Mouse (Mus musculus) heart, adult 18-20 months (tissue): ENCODE measurements around the gene Gm14322. TPM values are rescaled to one million over a fixed set of nuclear protein-coding genes. Genes with fewer than 3 reads are reported as not detected.
"Not testable (repeated sequence)": the region's sequence is repeated elsewhere in the genome, so short reads cannot be mapped to it uniquely, and the experiment has no call there.

Experiments used
- DNase-seq, 2 experiments: peaks; one replicate each; pipeline ENCODE4 v3.0.0; 2021 to 2022; ENCODE audit warnings: mixed read lengths in 1 of 2
- long read RNA-seq, 2 experiments: library from polyadenylated mRNA; stranded (forward); transcript quantifications; one replicate each; pipeline ENCODE4 v2.0.0; 2021
- total RNA-seq, 2 experiments: library from RNA; stranded (reverse); gene quantifications; 2 replicates each; pipeline ENCODE4 v1.2.3; 2021

The Gm14322 gene
- total RNA-seq, result 10 to 100 TPM; 17.0 to 20.9 TPM
- long read RNA-seq, experiment 1, transcript Gm14322-203 (6 exons, 744 nt), result major isoform, 8 of 24 reads
- long read RNA-seq, experiment 1, partial matches to known transcripts, result 1 of 24 reads
- long read RNA-seq, experiment 1, other reads (novel, unspliced or antisense), result 15 of 24 reads
- long read RNA-seq, experiment 2, partial matches to known transcripts, result 0 of 11 reads
- long read RNA-seq, experiment 2, other reads (novel, unspliced or antisense), result 10 of 11 reads

DNA sequence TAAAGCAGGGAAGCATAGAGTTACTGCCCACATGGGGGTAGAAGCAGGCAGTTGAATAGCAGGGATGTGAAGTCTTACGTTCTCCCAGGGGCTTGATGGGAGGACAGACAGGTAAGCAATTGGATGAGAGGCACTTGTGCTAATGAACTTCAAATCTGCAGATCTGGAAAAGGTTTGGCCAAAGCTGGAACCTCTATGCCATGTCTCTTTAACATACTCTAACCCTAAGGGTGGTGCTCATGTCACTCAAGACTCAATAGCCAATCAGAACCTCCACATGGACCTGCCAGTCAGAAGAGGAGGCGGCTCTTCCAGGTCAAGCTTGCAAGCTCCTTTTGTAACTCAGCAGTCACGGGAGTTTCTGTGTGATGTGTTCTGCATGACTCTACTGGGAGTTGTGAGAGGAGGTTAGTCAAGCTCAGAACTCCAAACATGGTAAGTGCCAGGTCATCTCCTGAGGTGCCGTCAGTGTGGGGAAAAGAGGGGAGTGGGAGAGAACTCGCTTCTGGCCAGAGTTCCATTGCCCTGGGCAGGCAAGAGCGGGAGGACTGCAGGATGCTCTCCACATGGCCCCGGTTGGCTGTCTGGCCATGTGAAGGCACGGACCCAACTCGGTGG is at the start of gene Gm14322:
Gene Gm14322, plus strand, starts transcription at position 348 of the 618 bp plus-strand sequence.
- DNase-seq, result peak; percentile 69 to 79

DNA sequence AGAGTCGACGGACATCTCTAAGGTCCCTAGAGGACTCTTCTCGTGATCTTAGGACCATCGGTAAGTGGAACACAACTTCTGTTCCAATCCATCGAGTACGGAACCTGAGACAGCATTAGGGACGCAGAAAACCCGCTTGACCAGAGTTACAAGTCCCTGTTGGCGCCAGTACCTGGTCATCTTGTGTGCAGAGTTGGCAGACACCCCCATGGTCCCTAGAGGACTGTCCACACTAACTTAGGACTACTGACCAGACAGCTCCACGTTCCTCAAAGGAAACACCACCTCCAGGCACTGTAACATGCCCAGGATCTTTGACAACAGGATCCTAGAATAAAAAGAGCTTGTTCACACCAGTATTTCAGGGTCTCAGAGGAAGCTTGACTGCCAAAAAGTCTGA is 17.6 kb upstream of the Gm14322 start:
- DNase-seq, result not testable (repeated sequence)

DNA sequence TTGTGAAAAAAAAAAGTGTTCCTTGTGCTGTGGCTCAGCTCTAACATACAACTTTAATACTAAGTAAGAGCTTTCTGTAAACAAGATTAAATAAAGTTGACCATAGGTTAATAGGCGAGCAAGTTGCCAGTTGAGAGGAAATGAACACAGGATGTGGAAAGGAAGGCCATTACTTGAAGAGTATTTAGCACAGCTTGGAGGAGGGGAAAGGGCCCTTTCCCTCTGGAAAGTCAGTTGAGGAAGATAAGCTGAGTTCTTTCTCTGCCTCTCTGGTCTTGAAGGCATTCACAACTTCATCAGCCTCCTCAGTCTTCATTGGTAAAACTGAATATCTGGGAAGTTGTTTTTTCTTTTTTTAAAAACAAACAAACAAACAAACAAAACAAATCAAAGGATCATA is 28.3 kb downstream of the Gm14322 start:
- DNase-seq, result not testable (repeated sequence)

DNA sequence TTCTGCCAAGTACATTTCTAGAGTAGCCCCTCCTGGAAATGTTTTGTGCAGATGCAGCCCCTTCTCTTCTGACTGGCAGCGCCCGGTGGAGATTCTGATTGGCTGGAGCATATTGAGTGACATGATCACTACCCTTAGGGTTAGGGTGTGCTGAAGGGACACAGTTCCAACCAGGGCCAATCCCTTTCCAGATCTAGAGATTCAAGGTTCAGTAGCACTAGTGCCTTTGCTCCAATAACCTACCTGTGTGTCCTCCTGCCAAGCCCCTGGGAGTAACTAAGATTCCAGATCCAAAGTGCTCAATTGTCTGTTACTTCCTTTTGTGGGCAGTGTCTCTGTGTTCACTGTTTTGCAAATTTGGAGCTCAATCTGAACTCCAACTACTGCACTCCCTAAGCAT is 47.1 kb downstream of the Gm14322 start:
- DNase-seq, result not testable (repeated sequence)

Other genes starting within 250 kb of the Gm14322 start
- gene Gm14406, start 181.1 kb upstream of the Gm14322 start, total RNA-seq, result not detected
- 100 to 1,000 TPM in 1 of 2 experiments, 10 to 100 TPM in 1; 86.7 to 109 TPM for gene Gm14325, start 81.0 kb downstream of the Gm14322 start, total RNA-seq
- gene Gm14327, start 137.8 kb downstream of the Gm14322 start, total RNA-seq, result 10 to 100 TPM; 47.3 to 59.0 TPM
- under 1 TPM; 0.82 to 0.95 TPM for gene Zfp972, start 166.3 kb downstream of the Gm14322 start, total RNA-seq
- 10 to 100 TPM; 39.1 to 42.1 TPM for gene Gm14326, start 198.0 kb downstream of the Gm14322 start, total RNA-seq